Mouse (Mus musculus): Measurements from ENCODE around the gene Fam83f.

The Fam83f gene

GRCm38 (mm10) chr15:80716631-80717135 lies 45.0 kb downstream of the Fam83f start:
- H3K36me3 ChIP-seq (ENCODE audit: insufficient read depth, low read length), result peaks cover 4% of the 10 kb centered on the region; the same call in 1 of the 2 replicates
- peaks cover 9% of the 10 kb centered on the region for H3K4me1 ChIP-seq (replicated peaks; ENCODE audit: low read depth, low read length)
- H3K4me3 ChIP-seq (replicated peaks; ENCODE audit: low read length), result no peak overlapping the region
- H3K9me3 ChIP-seq (ENCODE audit: low read length), result no peaks in the 10 kb centered on the region
- no peaks in the 10 kb centered on the region for H3K27me3 ChIP-seq (ENCODE audit: insufficient read depth, low read length)
- no peak for TF ChIP-seq NANOG (IDR thresholded peaks at IDR 0.05; ENCODE audit: borderline replicate concordance, low read length)
- no peak for TF ChIP-seq CTCF (conservative IDR thresholded peaks at IDR 0.05; ENCODE audit: low read length)
- TF ChIP-seq POU5F1 (IDR thresholded peaks at IDR 0.05; ENCODE audit: borderline replicate concordance, low read length), result no peak

- Histone ChIP-seq H3K9me3 (ENCODE audit: low read length) (no peaks in the 10 kb centered on the region), H3K27me3 (ENCODE audit: insufficient read depth, low read length) (no peaks in the 10 kb centered on the region), H3K4me3 (replicated peaks; ENCODE audit: low read length) (no peak overlapping the region), H3K36me3 (ENCODE audit: insufficient read depth, low read length) (peaks cover 4% of the 10 kb centered on the region; the same call in 1 of the 2 replicates), H3K4me1 (replicated peaks; ENCODE audit: low read depth, low read length) (peaks cover 4% of the 10 kb centered on the region)
- TF ChIP-seq NANOG (IDR thresholded peaks at IDR 0.05; ENCODE audit: borderline replicate concordance, low read length) (no peak), CTCF (conservative IDR thresholded peaks at IDR 0.05; ENCODE audit: low read length) (no peak), POU5F1 (IDR thresholded peaks at IDR 0.05; ENCODE audit: borderline replicate concordance, low read length) (no peak)
Observed at GRCm38 (mm10) chr15:80717431-80717830, 45.8 kb downstream of the Fam83f start.

GRCm38 (mm10) chr15:80720249-80720648 lies 48.6 kb downstream of the Fam83f start:
- Histone ChIP-seq H3K9me3 (ENCODE audit: low read length) (no peaks in the 10 kb centered on the region), H3K4me1 (replicated peaks; ENCODE audit: low read depth, low read length) (peaks cover 7% of the 10 kb centered on the region)
- TF ChIP-seq POU5F1 (IDR thresholded peaks at IDR 0.05; ENCODE audit: borderline replicate concordance, low read length) (no peak), NANOG (IDR thresholded peaks at IDR 0.05; ENCODE audit: borderline replicate concordance, low read length) (no peak), CTCF (conservative IDR thresholded peaks at IDR 0.05; ENCODE audit: low read length) (no peak)

GRCm38 (mm10) chr15:80721861-80722260 lies 50.2 kb downstream of the Fam83f start:
- H3K9me3 ChIP-seq (ENCODE audit: low read length), result no peaks in the 10 kb centered on the region
- no peaks in the 10 kb centered on the region for H3K27me3 ChIP-seq (ENCODE audit: insufficient read depth, low read length)
- TF ChIP-seq POU5F1 (IDR thresholded peaks at IDR 0.05; ENCODE audit: borderline replicate concordance, low read length), result no peak
- no peak for TF ChIP-seq NANOG (IDR thresholded peaks at IDR 0.05; ENCODE audit: borderline replicate concordance, low read length)
- no peak for TF ChIP-seq CTCF (conservative IDR thresholded peaks at IDR 0.05; ENCODE audit: low read length)
- H3K4me3 ChIP-seq (replicated peaks; ENCODE audit: low read length), result no peak overlapping the region
- no peaks in the 10 kb centered on the region for H3K36me3 ChIP-seq (ENCODE audit: insufficient read depth, low read length)
- peaks cover 7% of the 10 kb centered on the region for H3K4me1 ChIP-seq (replicated peaks; ENCODE audit: low read depth, low read length)

More at GRCm38 (mm10) chr15:80720249-80720648, 48.6 kb downstream of the Fam83f start:
- Histone ChIP-seq H3K27me3 (ENCODE audit: insufficient read depth, low read length) (no peaks in the 10 kb centered on the region), H3K4me3 (replicated peaks; ENCODE audit: low read length) (no peak overlapping the region), H3K36me3 (ENCODE audit: insufficient read depth, low read length) (no peaks in the 10 kb centered on the region)

GRCm38 (mm10) chr15:80722366-80722765 lies 50.7 kb downstream of the Fam83f start:
- Histone ChIP-seq H3K4me1 (replicated peaks; ENCODE audit: low read depth, low read length) (peaks cover 7% of the 10 kb centered on the region), H3K9me3 (ENCODE audit: low read length) (no peaks in the 10 kb centered on the region), H3K4me3 (replicated peaks; ENCODE audit: low read length) (no peak overlapping the region), H3K27me3 (ENCODE audit: insufficient read depth, low read length) (no peaks in the 10 kb centered on the region), H3K36me3 (ENCODE audit: insufficient read depth, low read length) (no peaks in the 10 kb centered on the region)
- TF ChIP-seq POU5F1 (IDR thresholded peaks at IDR 0.05; ENCODE audit: borderline replicate concordance, low read length) (no peak), NANOG (IDR thresholded peaks at IDR 0.05; ENCODE audit: borderline replicate concordance, low read length) (no peak), CTCF (conservative IDR thresholded peaks at IDR 0.05; ENCODE audit: low read length) (no peak)

GRCm38 (mm10) chr15:80729477-80729876 lies 57.8 kb downstream of the Fam83f start:
- Histone ChIP-seq H3K36me3 (ENCODE audit: insufficient read depth, low read length) (no peaks in the 10 kb centered on the region), H3K4me3 (replicated peaks; ENCODE audit: low read length) (no peak overlapping the region), H3K9me3 (ENCODE audit: low read length) (no peaks in the 10 kb centered on the region), H3K27me3 (ENCODE audit: insufficient read depth, low read length) (no peaks in the 10 kb centered on the region), H3K4me1 (replicated peaks; ENCODE audit: low read depth, low read length) (peaks cover 45% of the 10 kb centered on the region)
- TF ChIP-seq CTCF (conservative IDR thresholded peaks at IDR 0.05; ENCODE audit: low read length) (no peak), POU5F1 (IDR thresholded peaks at IDR 0.05; ENCODE audit: borderline replicate concordance, low read length) (0 out of 2 replicates have a peak, but pooled peaks have one; percentile 13), NANOG (IDR thresholded peaks at IDR 0.05; ENCODE audit: borderline replicate concordance, low read length) (peak; percentile 69; the same call in 1 of the 2 replicates)

- TF ChIP-seq NANOG (IDR thresholded peaks at IDR 0.05; ENCODE audit: borderline replicate concordance, low read length), result no peak
- TF ChIP-seq POU5F1 (IDR thresholded peaks at IDR 0.05; ENCODE audit: borderline replicate concordance, low read length), result no peak
- TF ChIP-seq CTCF (conservative IDR thresholded peaks at IDR 0.05; ENCODE audit: low read length), result no peak
- Histone ChIP-seq H3K4me3 (replicated peaks; ENCODE audit: low read length) (no peak overlapping the region), H3K27me3 (ENCODE audit: insufficient read depth, low read length) (no peaks in the 10 kb centered on the region), H3K9me3 (ENCODE audit: low read length) (no peaks in the 10 kb centered on the region), H3K4me1 (replicated peaks; ENCODE audit: low read depth, low read length) (peaks cover 45% of the 10 kb centered on the region), H3K36me3 (ENCODE audit: insufficient read depth, low read length) (no peaks in the 10 kb centered on the region)
Observed at GRCm38 (mm10) chr15:80731043-80731442, 59.4 kb downstream of the Fam83f start.

- Histone ChIP-seq H3K36me3 (ENCODE audit: insufficient read depth, low read length) (no peaks in the 10 kb centered on the region), H3K9me3 (ENCODE audit: low read length) (no peaks in the 10 kb centered on the region), H3K4me1 (replicated peaks; ENCODE audit: low read depth, low read length) (peaks cover 45% of the 10 kb centered on the region), H3K4me3 (replicated peaks; ENCODE audit: low read length) (no peak overlapping the region), H3K27me3 (ENCODE audit: insufficient read depth, low read length) (no peaks in the 10 kb centered on the region)
- no peak for TF ChIP-seq NANOG (IDR thresholded peaks at IDR 0.05; ENCODE audit: borderline replicate concordance, low read length)
- no peak for TF ChIP-seq CTCF (conservative IDR thresholded peaks at IDR 0.05; ENCODE audit: low read length)
- no peak for TF ChIP-seq POU5F1 (IDR thresholded peaks at IDR 0.05; ENCODE audit: borderline replicate concordance, low read length)
Observed at GRCm38 (mm10) chr15:80731511-80731910, 59.9 kb downstream of the Fam83f start.
